Mouse (Mus musculus): ENCODE results near the gene Grk2. TPM values are rescaled to one million over a fixed set of nuclear protein-coding genes. Genes with fewer than 3 reads are reported as not detected.

Grk2 gene
- 26.2 and 31.3 TPM in 2 replicates for polyA plus RNA-seq (2015; fragmentation: Nextera tagmentation; extraction: Ambion mirVana)

- Histone ChIP-seq H3K36me3 (no peaks in the 10 kb centered on the region), H3K27me3 (replicated peaks) (no peaks in the 10 kb centered on the region), H3K9me3 (replicated peaks) (no peaks in the 10 kb centered on the region), H3K4me1 (peaks cover 55% of the 10 kb centered on the region), H3K4me2 (peak within 1 kb of the TSS; percentile 80), H3K4me3 (replicated peaks) (peak within 1 kb of the TSS; percentile 92), H3K9ac (replicated peaks) (peak within 1 kb of the TSS; percentile 99), H3K27ac (replicated peaks) (peak within 1 kb of the TSS; percentile 87)
- peak; percentile 80 for ATAC-seq (ENCODE audit: low FRiP score)
- under 1% methylated on average over 39 of the region's 46 CpGs for WGBS
These were observed at the start of gene Grk2 for GRCm38 (mm10) chr19:4306190-4306577. TSS of gene Grk2 (minus strand) at chr19:4306222.

DNA sequence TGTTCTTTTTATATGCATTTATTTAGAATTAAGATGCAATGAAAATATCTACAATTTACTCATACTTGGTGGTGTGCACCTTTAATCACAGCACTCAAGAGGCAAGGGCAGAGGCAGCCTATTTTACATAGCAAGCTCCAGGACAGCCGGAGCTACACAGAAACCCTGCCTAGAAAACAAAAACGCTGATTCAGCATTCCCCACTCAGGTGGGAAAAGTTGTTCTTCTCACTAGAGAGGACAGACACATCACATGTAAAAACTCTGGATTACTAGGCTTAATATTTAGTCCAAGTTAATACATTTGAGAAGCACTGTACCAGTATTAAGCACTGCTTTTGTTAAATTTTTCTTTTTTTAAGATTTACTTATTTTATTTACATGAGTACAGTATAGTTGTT, 43.4 kb upstream of the Grk2 start:
- ATAC-seq (ENCODE audit: low FRiP score) = no peak
- Histone ChIP-seq H3K36me3 (peaks cover 46% of the 10 kb centered on the region), H3K4me3 (replicated peaks) (no peak overlapping the region), H3K9ac (replicated peaks) (no peak overlapping the region), H3K4me1 (no peaks in the 10 kb centered on the region), H3K9me3 (replicated peaks) (no peaks in the 10 kb centered on the region), H3K27ac (replicated peaks) (no peak overlapping the region), H3K4me2 (no peak overlapping the region), H3K27me3 (replicated peaks) (no peaks in the 10 kb centered on the region)
- WGBS = 95% methylated on average over 2 of the region's 2 CpGs

- Histone ChIP-seq H3K4me2 (no peak overlapping the region), H3K36me3 (peaks cover 59% of the 10 kb centered on the region), H3K27ac (replicated peaks) (no peak overlapping the region), H3K9me3 (replicated peaks) (no peaks in the 10 kb centered on the region), H3K4me3 (replicated peaks) (no peak overlapping the region), H3K9ac (replicated peaks) (no peak overlapping the region), H3K27me3 (replicated peaks) (no peaks in the 10 kb centered on the region), H3K4me1 (no peaks in the 10 kb centered on the region)
- no peak for ATAC-seq (ENCODE audit: low FRiP score)
- 83% methylated on average over 1 of the region's 1 CpGs for WGBS
These were observed 40.5 kb upstream of the Grk2 start for GRCm38 (mm10) chr19:4346479-4346878.

- Histone ChIP-seq H3K4me2 (no peak overlapping the region), H3K9me3 (replicated peaks) (no peaks in the 10 kb centered on the region), H3K9ac (replicated peaks) (no peak overlapping the region), H3K27me3 (replicated peaks) (no peaks in the 10 kb centered on the region), H3K4me3 (replicated peaks) (no peak overlapping the region), H3K36me3 (peaks cover 33% of the 10 kb centered on the region), H3K27ac (replicated peaks) (no peak overlapping the region), H3K4me1 (peaks cover 17% of the 10 kb centered on the region)
- WGBS = 33% methylated on average over 2 of the region's 2 CpGs
- ATAC-seq (ENCODE audit: low FRiP score) = no peak
These were observed 32.1 kb upstream of the Grk2 start for GRCm38 (mm10) chr19:4338162-4338561.

- Histone ChIP-seq H3K9me3 (replicated peaks) (no peaks in the 10 kb centered on the region), H3K36me3 (peaks cover 16% of the 10 kb centered on the region), H3K4me2 (peak overlapping the region; percentile 82), H3K9ac (replicated peaks) (peak overlapping the region; percentile 60), H3K4me3 (replicated peaks) (peak overlapping the region; percentile 55), H3K4me1 (peaks cover 38% of the 10 kb centered on the region), H3K27me3 (replicated peaks) (no peaks in the 10 kb centered on the region), H3K27ac (replicated peaks) (peak overlapping the region; percentile 89)
- under 1% methylated on average over 16 of the region's 16 CpGs for WGBS
- peak; percentile 99 for ATAC-seq (ENCODE audit: low FRiP score)
These were observed 27.8 kb upstream of the Grk2 start for GRCm38 (mm10) chr19:4333791-4334190.

DNA sequence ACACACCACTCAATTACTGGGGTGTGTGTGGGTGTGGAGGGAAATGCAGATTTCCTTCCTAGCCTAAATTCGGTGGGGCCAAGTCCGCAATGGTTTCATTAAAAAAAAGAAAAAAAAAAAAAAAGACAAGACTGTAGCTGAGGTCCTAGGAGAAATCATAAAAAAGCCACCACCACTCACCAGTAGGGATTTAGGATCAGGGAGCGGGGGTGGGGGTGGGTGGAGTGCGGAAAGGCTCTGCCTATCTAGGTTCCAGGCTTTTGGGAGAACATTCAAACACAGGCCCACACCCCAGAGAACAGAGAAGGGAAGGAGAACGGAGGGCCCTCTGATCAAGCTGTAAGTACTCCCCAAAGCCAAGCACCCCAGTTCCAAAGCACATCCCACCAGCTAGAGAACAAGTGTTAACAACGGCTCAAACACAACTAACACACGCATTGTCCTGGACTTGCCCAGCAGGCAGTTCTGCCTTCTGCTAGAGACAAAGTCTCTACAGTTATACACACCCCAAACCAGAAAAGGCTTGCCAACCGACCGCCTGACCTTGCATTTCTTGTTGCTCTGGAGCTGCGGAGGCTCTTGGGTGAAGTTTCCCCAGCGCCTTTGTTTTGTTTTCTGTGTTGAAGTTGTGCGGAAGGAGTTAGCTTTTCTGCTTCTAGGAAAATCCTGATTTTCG, 27.2 kb upstream of the Grk2 start:
- Histone ChIP-seq H3K4me2 (peak overlapping the region; percentile 82), H3K9me3 (replicated peaks) (no peaks in the 10 kb centered on the region), H3K27ac (replicated peaks) (peak overlapping the region; percentile 89), H3K4me1 (peaks cover 38% of the 10 kb centered on the region), H3K36me3 (peaks cover 21% of the 10 kb centered on the region), H3K9ac (replicated peaks) (peak overlapping the region; percentile 60), H3K27me3 (replicated peaks) (no peaks in the 10 kb centered on the region), H3K4me3 (replicated peaks) (peak overlapping the region; percentile 55)
- WGBS = under 1% methylated on average over 13 of the region's 13 CpGs
- peak; percentile 55; the same call in 1 of the 2 replicates for ATAC-seq (ENCODE audit: low FRiP score)

GRCm38 (mm10) chr19:4332653-4333052, 26.6 kb upstream of the Grk2 start:
- no peak for ATAC-seq (ENCODE audit: low FRiP score)

DNA sequence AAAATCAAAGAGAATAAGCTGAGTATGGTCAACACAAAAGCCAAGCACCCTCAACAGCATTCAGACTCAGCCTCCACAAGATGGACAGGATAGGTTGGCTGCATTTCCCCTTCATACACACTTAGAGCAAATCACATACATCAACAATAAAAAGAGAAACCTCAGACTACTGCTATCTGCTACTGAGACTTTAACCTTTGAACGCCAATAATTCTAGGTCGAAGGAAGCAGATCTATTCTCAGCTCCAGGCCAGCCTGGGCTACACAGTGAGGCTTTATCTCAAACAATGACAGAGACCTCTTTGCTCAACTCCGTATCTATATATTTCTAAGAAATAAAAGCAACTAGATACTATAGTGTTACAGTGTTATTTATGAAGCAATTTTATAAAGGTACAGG, 25.3 kb upstream of the Grk2 start:
- H3K4me1 ChIP-seq = peaks cover 38% of the 10 kb centered on the region
- H3K4me3 ChIP-seq (replicated peaks) = no peak overlapping the region
- no peaks in the 10 kb centered on the region for H3K9me3 ChIP-seq (replicated peaks)
- no peak overlapping the region for H3K4me2 ChIP-seq
- 92% methylated on average over 3 of the region's 3 CpGs for WGBS
- no peak for ATAC-seq (ENCODE audit: low FRiP score)
- H3K27ac ChIP-seq (replicated peaks) = no peak overlapping the region
- H3K27me3 ChIP-seq (replicated peaks) = no peaks in the 10 kb centered on the region
- H3K9ac ChIP-seq (replicated peaks) = no peak overlapping the region
- peaks cover 39% of the 10 kb centered on the region for H3K36me3 ChIP-seq

More at GRCm38 (mm10) chr19:4332653-4333052, 26.6 kb upstream of the Grk2 start:
- Histone ChIP-seq H3K36me3 (peaks cover 27% of the 10 kb centered on the region), H3K4me3 (replicated peaks) (peak overlapping the region; percentile 55), H3K4me1 (peaks cover 38% of the 10 kb centered on the region), H3K4me2 (peak overlapping the region; percentile 82), H3K27me3 (replicated peaks) (no peaks in the 10 kb centered on the region), H3K9ac (replicated peaks) (peak overlapping the region; percentile 60), H3K27ac (replicated peaks) (peak overlapping the region; percentile 89), H3K9me3 (replicated peaks) (no peaks in the 10 kb centered on the region)
- 0% methylated on average over 4 of the region's 4 CpGs for WGBS

DNA sequence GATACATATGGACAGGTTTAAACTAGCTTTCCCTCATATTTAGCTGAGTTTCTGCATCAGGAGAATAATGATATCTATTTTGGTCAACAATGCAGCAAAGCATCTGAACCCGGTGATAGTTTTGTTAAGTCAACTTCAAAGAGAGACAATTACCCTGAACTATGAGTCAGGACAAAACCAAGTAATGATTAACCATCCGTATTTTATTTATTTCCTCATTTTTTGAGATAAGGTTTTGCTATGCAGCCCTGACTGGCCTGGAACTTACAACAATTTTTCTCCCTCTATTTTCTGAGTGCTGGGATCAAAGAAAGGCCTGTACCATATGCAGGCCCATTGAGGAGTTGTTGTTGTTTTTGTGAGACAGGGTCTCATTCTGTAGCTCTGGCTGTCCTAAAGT, 24.6 kb upstream of the Grk2 start:
- WGBS = 94% methylated on average over 2 of the region's 2 CpGs
- peaks cover 38% of the 10 kb centered on the region for H3K4me1 ChIP-seq
- no peak overlapping the region for H3K9ac ChIP-seq (replicated peaks)
- no peak overlapping the region for H3K4me3 ChIP-seq (replicated peaks)
- ATAC-seq (ENCODE audit: low FRiP score) = no peak
- H3K36me3 ChIP-seq = peaks cover 46% of the 10 kb centered on the region
- H3K4me2 ChIP-seq = no peak overlapping the region
- no peaks in the 10 kb centered on the region for H3K27me3 ChIP-seq (replicated peaks)
- no peak overlapping the region for H3K27ac ChIP-seq (replicated peaks)
- no peaks in the 10 kb centered on the region for H3K9me3 ChIP-seq (replicated peaks)

- WGBS = 95% methylated on average over 8 of the region's 8 CpGs
- H3K9ac ChIP-seq (replicated peaks) = no peak overlapping the region
- H3K4me1 ChIP-seq = peaks cover 24% of the 10 kb centered on the region
- H3K4me2 ChIP-seq = no peak overlapping the region
- H3K27ac ChIP-seq (replicated peaks) = no peak overlapping the region
- peaks cover 62% of the 10 kb centered on the region for H3K36me3 ChIP-seq
- no peak for ATAC-seq (ENCODE audit: low FRiP score)
- no peak overlapping the region for H3K4me3 ChIP-seq (replicated peaks)
- H3K27me3 ChIP-seq (replicated peaks) = no peaks in the 10 kb centered on the region
- no peaks in the 10 kb centered on the region for H3K9me3 ChIP-seq (replicated peaks)
These were observed 22.8 kb upstream of the Grk2 start for GRCm38 (mm10) chr19:4328737-4329304.

GRCm38 (mm10) chr19:4326881-4327280, 20.9 kb upstream of the Grk2 start:
- ATAC-seq (ENCODE audit: low FRiP score) = no peak
- Histone ChIP-seq H3K4me1 (peaks cover 8% of the 10 kb centered on the region), H3K36me3 (peaks cover 77% of the 10 kb centered on the region)

DNA sequence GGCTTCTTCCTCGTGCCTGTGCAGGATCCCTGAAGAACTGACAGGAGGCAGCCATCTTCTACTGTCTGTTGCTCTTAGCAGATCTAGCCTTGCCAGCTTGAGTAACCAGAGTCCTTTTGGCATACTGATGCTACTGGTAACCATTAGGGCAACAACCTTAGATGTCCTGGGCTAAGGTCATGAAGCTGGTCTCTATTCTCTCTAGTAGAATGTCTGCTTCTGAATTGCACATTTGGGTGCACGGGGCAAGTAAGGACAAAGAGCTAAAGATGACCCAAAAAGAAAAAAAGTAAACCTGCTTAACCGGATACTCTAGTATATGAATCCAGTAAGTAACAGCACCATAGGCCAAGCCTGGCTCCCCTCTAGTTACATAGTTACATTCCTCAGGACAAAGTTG, 20.1 kb upstream of the Grk2 start:
- Histone ChIP-seq H3K9me3 (replicated peaks) (no peaks in the 10 kb centered on the region), H3K9ac (replicated peaks) (no peak overlapping the region), H3K36me3 (peaks cover 83% of the 10 kb centered on the region), H3K27me3 (replicated peaks) (no peaks in the 10 kb centered on the region), H3K27ac (replicated peaks) (no peak overlapping the region), H3K4me2 (no peak overlapping the region), H3K4me1 (peaks cover 2% of the 10 kb centered on the region; the same call in 1 of the 2 replicates), H3K4me3 (replicated peaks) (no peak overlapping the region)
- WGBS = 94% methylated on average over 3 of the region's 3 CpGs
- no peak for ATAC-seq (ENCODE audit: low FRiP score)

More at GRCm38 (mm10) chr19:4326881-4327280, 20.9 kb upstream of the Grk2 start:
- Histone ChIP-seq H3K9ac (replicated peaks) (no peak overlapping the region), H3K9me3 (replicated peaks) (no peaks in the 10 kb centered on the region), H3K27ac (replicated peaks) (no peak overlapping the region), H3K4me2 (no peak overlapping the region), H3K4me3 (replicated peaks) (no peak overlapping the region), H3K27me3 (replicated peaks) (no peaks in the 10 kb centered on the region)
- 84% methylated on average over 1 of the region's 1 CpGs for WGBS
